Mouse (Mus musculus) thymus, adult 2 months (tissue): ENCODE measurements around the gene Enpp3. TPM values are rescaled to one million over a fixed set of nuclear protein-coding genes. Genes with fewer than 3 reads are reported as not detected.
"Not testable (repeated sequence)": the region's sequence is repeated elsewhere in the genome, so short reads cannot be mapped to it uniquely, and the experiment has no call there.

ENCODE experiments used
- DNase-seq: peaks from one replicate; pipeline ENCODE4 v3.0.0; 2021
- H3K27ac ChIP-seq: fragments of 200-500 bp; 2 replicates; pipeline ENCODE4 v1.5.1; 2012; ENCODE audit warnings: low read length, control low read depth; ENCODE audit not compliant: control insufficient read depth, insufficient read depth
- H3K27me3 ChIP-seq: fragments of 200-500 bp; 2 replicates; pipeline ENCODE4 v1.6.1; 2012; ENCODE audit warnings: mild to moderate bottlenecking, low read length, moderate library complexity, mixed read lengths; ENCODE audit not compliant: control insufficient read depth, insufficient read depth
- H3K36me3 ChIP-seq: fragments of 200-500 bp; 2 replicates; pipeline ENCODE4 v1.6.1; 2012; ENCODE audit warnings: mild to moderate bottlenecking, low read length, moderate library complexity; ENCODE audit not compliant: control insufficient read depth, insufficient read depth
- H3K4me1 ChIP-seq: fragments of 200-500 bp; replicated peaks from 2 replicates; pipeline ENCODE4 v1.6.1; 2012; ENCODE audit warnings: low read length; ENCODE audit not compliant: control insufficient read depth, insufficient read depth
- H3K4me3 ChIP-seq: fragments of 200-500 bp; 2 replicates; pipeline ENCODE4 v1.5.1; 2012; ENCODE audit warnings: mild to moderate bottlenecking, low read length, control low read depth, moderate library complexity; ENCODE audit not compliant: control insufficient read depth, insufficient read depth
- CTCF ChIP-seq: fragments of 200-500 bp; IDR thresholded peaks from 2 replicates; pipeline ENCODE4 v1.5.1; 2012; ENCODE audit warnings: mild to moderate bottlenecking, control low read depth, low read length, moderate library complexity, borderline replicate concordance; ENCODE audit not compliant: control insufficient read depth, poor library complexity, insufficient read depth; ENCODE audit errors: extremely low read depth
- POLR2A ChIP-seq: fragments of 200-500 bp; IDR thresholded peaks from 2 replicates; pipeline ENCODE4 v1.6.1; 2012; ENCODE audit warnings: mild to moderate bottlenecking, low read length, control low read depth, moderate library complexity; ENCODE audit not compliant: control insufficient read depth, poor library complexity, insufficient read depth; ENCODE audit errors: extremely low read depth
- WGBS: fragments of 180-500 bp; shearing (Covaris S2); methylation state at CpG from one replicate; pipeline ENCODE4 v1.1.7; 2018; 5-methylcytosine and 5-hydroxymethylcytosine counted together
- polyA plus RNA-seq: library from polyadenylated mRNA; depleted of rRNA; stranded (reverse); fragments of >200 nt; gene quantifications from 2 replicates; pipeline ENCODE4 v1.2.3, GENCODE M21; 2012

Gene Enpp3
- polyA plus RNA-seq, 1 experiment = 0.53 TPM

GRCm38 (mm10) chr10:24806756-24807155 lies 35.9 kb downstream of the Enpp3 start:
- no peak for DNase-seq
- Histone ChIP-seq H3K27me3 (no peaks in the 10 kb centered on the region), H3K4me1 (no peaks in the 10 kb centered on the region), H3K27ac (no peak overlapping the region), H3K4me3 (no peak overlapping the region), H3K36me3 (no peaks in the 10 kb centered on the region)
- TF ChIP-seq CTCF (no peak), POLR2A (no peak)
- 95% methylated on average over 5 of the region's 5 CpGs for WGBS

- no peaks in the 10 kb centered on the region for H3K4me1 ChIP-seq
- no peak overlapping the region for H3K4me3 ChIP-seq
- H3K27ac ChIP-seq = no peak overlapping the region
- no peaks in the 10 kb centered on the region for H3K27me3 ChIP-seq
- 97% methylated on average over 10 of the region's 10 CpGs for WGBS
- H3K36me3 ChIP-seq = no peaks in the 10 kb centered on the region
- no peak for TF ChIP-seq CTCF
- no peak for TF ChIP-seq POLR2A
- no peak for DNase-seq
Measured at GRCm38 (mm10) chr10:24805876-24806275, 36.7 kb downstream of the Enpp3 start.

GRCm38 (mm10) chr10:24805173-24805572 lies 37.5 kb downstream of the Enpp3 start:
- TF ChIP-seq POLR2A = no peak
- no peak for TF ChIP-seq CTCF
- no peak for DNase-seq

GRCm38 (mm10) chr10:24802742-24803244 lies 39.8 kb downstream of the Enpp3 start:
- H3K27ac ChIP-seq, H3K36me3 ChIP-seq: not testable (repeated sequence)

More at GRCm38 (mm10) chr10:24805173-24805572, 37.5 kb downstream of the Enpp3 start:
- H3K27me3 ChIP-seq = no peaks in the 10 kb centered on the region
- no peak overlapping the region for H3K27ac ChIP-seq
- 82% methylated on average over 2 of the region's 2 CpGs for WGBS
- no peaks in the 10 kb centered on the region for H3K36me3 ChIP-seq
- no peak overlapping the region for H3K4me3 ChIP-seq
- no peaks in the 10 kb centered on the region for H3K4me1 ChIP-seq

GRCm38 (mm10) chr10:24801796-24802195 lies 40.8 kb downstream of the Enpp3 start:
- Histone ChIP-seq H3K27me3 (no peaks in the 10 kb centered on the region), H3K27ac (no peak overlapping the region), H3K4me1 (no peaks in the 10 kb centered on the region), H3K36me3 (no peaks in the 10 kb centered on the region), H3K4me3 (no peak overlapping the region)
- no peak for DNase-seq
- TF ChIP-seq POLR2A = no peak
- no peak for TF ChIP-seq CTCF
- WGBS = 92% methylated on average over 2 of the region's 2 CpGs

More at GRCm38 (mm10) chr10:24802742-24803244, 39.8 kb downstream of the Enpp3 start:
- not testable (repeated sequence) for H3K27me3 ChIP-seq, H3K4me3 ChIP-seq, H3K4me1 ChIP-seq, DNase-seq
- 99% methylated on average over 2 of the region's 2 CpGs for WGBS

- Histone ChIP-seq H3K4me1 (no peaks in the 10 kb centered on the region), H3K36me3 (no peaks in the 10 kb centered on the region), H3K4me3 (no peak overlapping the region), H3K27ac (no peak overlapping the region), H3K27me3 (no peaks in the 10 kb centered on the region)
- WGBS = 55% methylated on average over 5 of the region's 5 CpGs
- DNase-seq = peak; percentile 78
- no peak for TF ChIP-seq POLR2A
- no peak for TF ChIP-seq CTCF
Measured at GRCm38 (mm10) chr10:24797246-24797645, 45.4 kb downstream of the Enpp3 start.

- no peak overlapping the region for H3K27ac ChIP-seq
- no peaks in the 10 kb centered on the region for H3K27me3 ChIP-seq
- no peaks in the 10 kb centered on the region for H3K4me1 ChIP-seq
- TF ChIP-seq POLR2A (no peak), CTCF (no peak)
- no peak for DNase-seq
- H3K4me3 ChIP-seq = no peak overlapping the region
- H3K36me3 ChIP-seq = no peaks in the 10 kb centered on the region
- WGBS = 88% methylated on average over 7 of the region's 7 CpGs
Measured at GRCm38 (mm10) chr10:24792756-24793155, 49.9 kb downstream of the Enpp3 start.
